Mouse (Mus musculus): Measurements from ENCODE around the gene Pard3. TPM values are rescaled to one million over a fixed set of nuclear protein-coding genes. Genes with fewer than 3 reads are reported as not detected.

The Pard3 gene
- total and polyA plus RNA-seq, 3 experiments, result 0.51 to 1.3 (median 0.94) TPM

- H3K4me3 ChIP-seq (replicated peaks in 1 of 3; ENCODE audit: low read depth in 2 of 3, low read length in 2 of 3, poor library complexity in 1 of 3), result no peak overlapping the region
- dilution Hi-C loops (cut with MboI; ENCODE audit: extremely low pct_ligation_motif_present, extremely low pct_unique_long_range_greater_than_20kb, low sequenced_read_pairs) (no loop called here), in situ Hi-C loops (cut with MboI; ENCODE audit: low pct_ligation_motif_present, low pct_unique_long_range_greater_than_20kb, low sequenced_read_pairs) (no loop called here)
Measured at GRCm38 (mm10) chr8:127655559-127655958, 591.9 kb downstream of the Pard3 start.

More at GRCm38 (mm10) chr8:127655559-127655958, 591.9 kb downstream of the Pard3 start:
- H3K79me2 ChIP-seq (replicated peaks; ENCODE audit: control insufficient read depth, extremely low read depth, insufficient read depth, poor library complexity, severe bottlenecking), result no peaks in the 10 kb centered on the region
- TF ChIP-seq ETS1 (conservative IDR thresholded peaks at IDR 0.05; ENCODE audit: low read depth, low read length) (peak; percentile 36; the same call in 1 of the 2 replicates), TCF12 (IDR thresholded peaks at IDR 0.05; ENCODE audit: low read depth, low read length) (peak; percentile 58), MAZ (IDR thresholded peaks at IDR 0.05; ENCODE audit: low read depth, low read length) (no peak), EP300 (IDR thresholded peaks at IDR 0.05; ENCODE audit: low read length) (peak; percentile 78), RCOR1 (conservative IDR thresholded peaks at IDR 0.05; ENCODE audit: low read depth, low read length) (no peak), BHLHE40 (IDR thresholded peaks at IDR 0.05; ENCODE audit: low read depth, low read length) (peak; percentile 21; the same call in 1 of the 2 replicates), USF2 (conservative IDR thresholded peaks at IDR 0.05; ENCODE audit: low read depth, low read length) (no peak), MAX (IDR thresholded peaks at IDR 0.05; ENCODE audit: low read length) (0 out of 2 replicates have a peak, but pooled peaks have one; percentile 12)
- peak; percentile 63 for DNase-seq (ENCODE audit: extremely low read depth)
- no peaks in the 10 kb centered on the region for H3K27me3 ChIP-seq (replicated peaks)
- H3K36me3 ChIP-seq (replicated peaks in 1 of 2; ENCODE audit: control insufficient read depth in 1 of 2, insufficient read depth in 1 of 2, low read length in 1 of 2), result no peaks in the 10 kb centered on the region
- H3K4me2 ChIP-seq (ENCODE audit: insufficient read depth, low read depth, poor library complexity, severe bottlenecking), result no peak overlapping the region
- H3K9me3 ChIP-seq (replicated peaks; ENCODE audit: low read length), result no peaks in the 10 kb centered on the region
- H3K9ac ChIP-seq (ENCODE audit: insufficient read depth, low read depth), result no peak overlapping the region
- no peak overlapping the region for H3K27ac ChIP-seq (ENCODE audit: insufficient read depth, low read depth)
- H3K4me1 ChIP-seq (ENCODE audit: control insufficient read depth in 1 of 2, insufficient read depth in 2 of 2), result peaks cover 3 to 20% of the 10 kb centered on the region in 2 experiments; a peak in 3 of 4 replicates

Other genes with a start within 250 kb of the Pard3 start
- gene Tomm20, start 118.0 kb upstream of the Pard3 start, total RNA-seq (2012; rRNA removed), result 337 and 394 TPM in 2 replicates
- 130 and 151 TPM in 2 replicates for gene Tomm20, start 118.0 kb upstream of the Pard3 start, total RNA-seq (2014; rRNA removed)
- gene Tomm20, start 118.0 kb upstream of the Pard3 start, polyA plus RNA-seq (2012; ENCODE audit: insufficient read length, low read depth), result 513 TPM in 2 replicates
- gene Rbm34, start 92.8 kb upstream of the Pard3 start, total RNA-seq (2012; rRNA removed), result 24.8 and 29.8 TPM in 2 replicates
- gene Rbm34, start 92.8 kb upstream of the Pard3 start, total RNA-seq (2014; rRNA removed), result 42.7 and 47.2 TPM in 2 replicates
- gene Rbm34, start 92.8 kb upstream of the Pard3 start, polyA plus RNA-seq (2012; ENCODE audit: insufficient read length, low read depth), result 42.3 and 52.4 TPM in 2 replicates